Mouse (Mus musculus) midbrain, embryonic 14.5 days (tissue): ENCODE data around the gene Col28a1. TPM values are rescaled to one million over a fixed set of nuclear protein-coding genes. Genes with fewer than 3 reads are reported as not detected.
A peak's percentile ranks its signal among the peaks of the same experiment; 100 is the strongest.
"Not testable (repeated sequence)": the region's sequence is repeated elsewhere in the genome, so short reads cannot be mapped to it uniquely, and the experiment has no call there.

ENCODE experiments used
- ATAC-seq: fragments of 200-750 bp; cut with Nextera tagmentation; 2 replicates; pipeline ENCODE4 v1.8.0; 2017; ENCODE audit warnings: moderate number of reproducible peaks, moderate library complexity; ENCODE audit not compliant: low FRiP score, low TSS enrichment
- DNase-seq: peaks from one replicate; pipeline ENCODE4 v3.0.0-alpha.2; 2015
- H3K27ac ChIP-seq: fragments of 300-500 bp; sonication (generic); replicated peaks from 2 replicates; pipeline ENCODE4 v1.5.1; 2014; ENCODE audit warnings: mild to moderate bottlenecking, low read depth, low read length, moderate library complexity
- H3K27me3 ChIP-seq: fragments of 300-500 bp; sonication (generic); 2 replicates; pipeline ENCODE4 v1.6.1; 2014; ENCODE audit warnings: low read length, control low read depth, mixed read lengths; ENCODE audit not compliant: control insufficient read depth, insufficient read depth
- H3K36me3 ChIP-seq: fragments of 300-500 bp; sonication (generic); 2 replicates; pipeline ENCODE4 v1.6.1; 2014; ENCODE audit warnings: low read length, control low read depth; ENCODE audit not compliant: control insufficient read depth, insufficient read depth
- H3K4me1 ChIP-seq: fragments of 300-500 bp; sonication (generic); 2 replicates; pipeline ENCODE4 v1.6.1; 2014; ENCODE audit warnings: mild to moderate bottlenecking, antibody characterized with exemption, low read length, control low read depth; ENCODE audit not compliant: control insufficient read depth, insufficient read depth
- H3K4me2 ChIP-seq: fragments of 300-500 bp; sonication (generic); 2 replicates; pipeline ENCODE4 v1.6.1; 2014; ENCODE audit warnings: mild to moderate bottlenecking, low read length, moderate library complexity
- H3K4me3 ChIP-seq: fragments of 300-500 bp; sonication (generic); replicated peaks from 2 replicates; pipeline ENCODE4 v1.5.1; 2014; ENCODE audit warnings: low read depth, low read length
- H3K9ac ChIP-seq: fragments of 300-500 bp; sonication (generic); replicated peaks from 2 replicates; pipeline ENCODE4 v1.6.1; 2014; ENCODE audit warnings: mild to moderate bottlenecking, low read length, moderate library complexity
- H3K9me3 ChIP-seq: fragments of 300-500 bp; sonication (generic); 2 replicates; pipeline ENCODE4 v1.6.1; 2016; ENCODE audit warnings: low read length, control low read depth, mixed read lengths; ENCODE audit not compliant: control insufficient read depth
- whole genome bisulfite sequencing: fragments of 180-500 bp; shearing (Covaris S2); extraction: QIAGEN DNeasy Blood & Tissue Kit; methylation state at CpG from one replicate; pipeline ENCODE4 v1.1.7; 2014; 5-methylcytosine and 5-hydroxymethylcytosine counted together
- polyA plus RNA-seq: library from polyadenylated mRNA; unstranded; fragments of >200 nt; fragmentation: Nextera tagmentation; extraction: Ambion mirVana; gene quantifications from 2 replicates; pipeline ENCODE4 v1.2.1, GENCODE M21; 2014

The Col28a1 gene
- polyA plus RNA-seq, 1 experiment from 2014 or later = 0.49 TPM

DNA sequence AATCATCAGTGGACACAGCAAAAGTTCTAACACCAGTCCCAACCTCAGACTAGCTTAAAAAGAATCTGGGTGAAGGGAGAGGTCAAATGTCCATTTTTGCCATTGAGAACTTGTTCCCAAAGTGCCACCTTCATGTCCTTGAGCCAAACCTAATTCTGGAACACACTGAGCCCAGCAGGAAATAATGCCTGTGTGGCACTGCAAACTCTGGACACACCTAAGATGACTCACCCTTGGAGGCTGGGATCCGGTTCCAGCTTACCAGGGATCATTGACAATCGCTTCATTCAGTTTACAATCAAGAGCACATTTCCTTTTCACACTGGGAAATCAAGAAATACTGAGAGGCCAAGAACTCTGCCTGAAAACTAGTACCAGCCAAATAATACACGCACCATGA lies 168.9 kb downstream of the Col28a1 start:
- WGBS = 92% methylated on average over 3 of the region's 3 CpGs

GRCm38 (mm10) chr6:7994736-7995135 lies 197.7 kb downstream of the Col28a1 start:
- peak; percentile 62; the same call in 1 of the 2 replicates for ATAC-seq
- 52% methylated on average over 4 of the region's 4 CpGs for WGBS

More for the DNA sequence above, 168.9 kb downstream of the Col28a1 start:
- no peak overlapping the region for H3K27ac ChIP-seq
- no peak overlapping the region for H3K4me3 ChIP-seq
- H3K4me1 ChIP-seq = no peaks in the 10 kb centered on the region
- DNase-seq = no peak
- no peak overlapping the region for H3K9ac ChIP-seq
- H3K27me3 ChIP-seq = no peaks in the 10 kb centered on the region
- H3K36me3 ChIP-seq = no peaks in the 10 kb centered on the region
- no peak for ATAC-seq
- H3K4me2 ChIP-seq = no peak overlapping the region
- H3K9me3 ChIP-seq = no peaks in the 10 kb centered on the region

GRCm38 (mm10) chr6:7983646-7983979 lies 208.8 kb downstream of the Col28a1 start:
- peak; percentile 64 for DNase-seq
- no peaks in the 10 kb centered on the region for H3K36me3 ChIP-seq
- H3K27me3 ChIP-seq = no peaks in the 10 kb centered on the region
- no peaks in the 10 kb centered on the region for H3K4me1 ChIP-seq
- peak overlapping the region; percentile 18; the same call in 1 of the 2 replicates for H3K4me3 ChIP-seq
- no peak overlapping the region for H3K27ac ChIP-seq
- H3K9me3 ChIP-seq = no peaks in the 10 kb centered on the region
- ATAC-seq = peak; percentile 37; the same call in 1 of the 2 replicates
- no peak overlapping the region for H3K9ac ChIP-seq
- WGBS = 42% methylated on average over 7 of the region's 7 CpGs
- peak overlapping the region; percentile 33 for H3K4me2 ChIP-seq

More at GRCm38 (mm10) chr6:7994736-7995135, 197.7 kb downstream of the Col28a1 start:
- Histone ChIP-seq H3K4me3 (no peak overlapping the region), H3K4me1 (no peaks in the 10 kb centered on the region), H3K36me3 (no peaks in the 10 kb centered on the region), H3K27ac (no peak overlapping the region), H3K27me3 (no peaks in the 10 kb centered on the region), H3K9me3 (no peaks in the 10 kb centered on the region), H3K4me2 (no peak overlapping the region), H3K9ac (no peak overlapping the region)
- no peak for DNase-seq

DNA sequence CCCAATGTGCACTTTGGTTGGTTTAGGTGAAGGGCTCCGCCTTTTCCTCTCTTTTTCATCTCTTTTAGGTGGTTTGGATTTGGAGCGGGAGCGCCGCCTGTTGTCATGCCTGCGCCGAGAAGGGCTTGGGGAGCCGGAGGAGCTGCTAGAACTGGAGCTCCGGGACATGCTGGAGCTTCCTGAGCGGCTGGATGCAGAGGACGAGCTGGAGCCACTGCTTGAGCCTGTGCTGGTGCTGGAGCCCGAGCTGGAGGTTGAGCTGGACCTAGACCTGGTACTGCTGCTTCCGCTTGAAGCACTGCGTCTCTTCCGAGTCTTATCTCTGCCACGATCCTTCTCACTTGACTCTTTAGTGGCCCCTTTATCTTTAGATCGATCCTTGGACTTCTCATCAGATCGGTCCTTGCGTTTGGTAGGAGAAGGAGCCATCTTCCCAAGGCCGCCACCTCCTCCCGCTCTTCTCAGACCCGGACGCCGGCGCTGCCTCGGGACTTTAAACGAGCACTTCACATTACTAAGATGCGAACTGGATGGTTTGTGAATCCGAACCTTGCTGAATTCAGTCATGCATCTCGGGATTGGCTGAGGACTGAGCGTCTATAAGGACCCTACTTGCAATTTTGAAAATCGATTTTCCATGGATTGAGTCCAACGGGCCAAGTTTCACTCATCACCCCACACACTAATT lies 209.3 kb downstream of the Col28a1 start:
- not testable (repeated sequence) for H3K4me1 ChIP-seq, H3K9me3 ChIP-seq, H3K27me3 ChIP-seq, H3K36me3 ChIP-seq, H3K27ac ChIP-seq, H3K9ac ChIP-seq
- DNase-seq = peak; percentile 21
- 65% methylated on average over 32 of the region's 32 CpGs for WGBS
- ATAC-seq = peak; percentile 20; the same call in 1 of the 2 replicates
- peak overlapping the region; percentile 33 for H3K4me2 ChIP-seq
- H3K4me3 ChIP-seq = peak overlapping the region; percentile 18

DNA sequence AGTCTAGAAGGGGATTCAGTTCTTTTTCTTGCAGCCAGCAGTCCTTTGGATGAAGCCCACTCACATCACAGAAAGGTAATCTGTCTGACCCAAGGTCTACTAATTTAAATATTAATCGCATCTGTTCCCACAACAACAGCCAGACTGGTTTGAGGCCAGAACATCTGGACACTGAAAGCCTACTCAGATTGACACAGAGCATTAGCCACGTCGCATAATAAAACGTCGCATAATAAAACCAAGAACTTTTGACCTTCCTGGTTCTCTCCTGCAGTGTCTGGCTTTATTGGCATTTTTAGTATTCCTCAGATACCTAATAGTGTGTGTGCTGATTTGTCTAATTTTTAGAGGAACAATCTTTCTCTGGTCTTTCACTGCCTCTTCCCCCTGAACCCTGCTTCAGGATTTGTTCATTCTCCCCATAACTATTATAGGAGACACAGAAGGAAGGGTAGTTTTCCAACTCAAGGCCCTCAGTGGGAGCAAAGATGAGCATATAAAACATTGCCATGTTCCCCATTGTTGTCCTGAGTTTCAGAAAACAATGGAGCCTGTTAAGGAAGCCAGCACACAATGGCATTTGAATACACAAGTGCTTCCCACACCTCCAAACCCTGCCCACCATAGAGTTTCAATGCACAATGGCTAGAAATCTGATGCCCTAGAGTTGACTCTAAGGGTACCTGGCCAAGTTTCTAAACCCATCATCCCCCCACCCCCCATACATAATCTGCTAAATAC lies 221.2 kb downstream of the Col28a1 start:
- 32% methylated on average over 5 of the region's 5 CpGs for WGBS
- ATAC-seq = no peak
- Histone ChIP-seq H3K27me3 (no peaks in the 10 kb centered on the region), H3K9me3 (no peaks in the 10 kb centered on the region), H3K9ac (no peak overlapping the region), H3K27ac (no peak overlapping the region), H3K4me1 (0 out of 2 replicates have a peak, but pooled peaks cover 2% of the 10 kb centered on the region), H3K4me2 (no peak overlapping the region), H3K36me3 (no peaks in the 10 kb centered on the region), H3K4me3 (no peak overlapping the region)
- DNase-seq = no peak

DNA sequence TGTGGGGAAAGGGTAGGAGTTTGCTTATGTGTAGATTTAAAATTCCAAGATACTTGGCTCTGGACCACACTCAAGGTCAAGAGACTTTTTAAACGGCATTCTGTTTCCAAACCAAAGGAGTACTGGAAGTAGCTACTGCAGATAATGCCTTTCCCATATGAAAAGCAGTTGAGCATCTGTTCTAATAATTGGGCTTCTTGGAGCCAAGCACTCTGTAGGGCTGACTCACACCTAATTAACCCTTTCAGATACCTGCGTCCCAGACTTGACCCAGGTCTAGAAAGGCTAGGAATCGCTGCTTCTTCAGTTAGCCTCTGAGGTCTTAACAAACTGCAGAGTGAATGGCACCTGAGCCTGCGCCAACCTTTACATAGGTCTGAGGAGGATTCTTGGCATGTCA lies 223.0 kb downstream of the Col28a1 start:
- H3K4me2 ChIP-seq = no peak overlapping the region
- H3K9ac ChIP-seq = no peak overlapping the region
- no peaks in the 10 kb centered on the region for H3K36me3 ChIP-seq
- H3K9me3 ChIP-seq = no peaks in the 10 kb centered on the region
- H3K4me3 ChIP-seq = no peak overlapping the region
- ATAC-seq (no peak), DNase-seq (no peak)
- WGBS = 91% methylated on average over 4 of the region's 4 CpGs
- H3K27me3 ChIP-seq = no peaks in the 10 kb centered on the region
- no peak overlapping the region for H3K27ac ChIP-seq
- 0 out of 2 replicates have a peak, but pooled peaks cover 3% of the 10 kb centered on the region for H3K4me1 ChIP-seq

- Histone ChIP-seq H3K27me3 (no peaks in the 10 kb centered on the region), H3K4me1 (0 out of 2 replicates have a peak, but pooled peaks cover 3% of the 10 kb centered on the region), H3K9ac (no peak overlapping the region), H3K4me2 (no peak overlapping the region), H3K9me3 (no peaks in the 10 kb centered on the region), H3K4me3 (no peak overlapping the region), H3K36me3 (no peaks in the 10 kb centered on the region), H3K27ac (no peak overlapping the region)
- ATAC-seq = peak; percentile 43; the same call in 1 of the 2 replicates
- 55% methylated on average over 11 of the region's 11 CpGs for WGBS
- DNase-seq = peak; percentile 62
These were observed 226.4 kb downstream of the Col28a1 start for GRCm38 (mm10) chr6:7965833-7966522.

DNA sequence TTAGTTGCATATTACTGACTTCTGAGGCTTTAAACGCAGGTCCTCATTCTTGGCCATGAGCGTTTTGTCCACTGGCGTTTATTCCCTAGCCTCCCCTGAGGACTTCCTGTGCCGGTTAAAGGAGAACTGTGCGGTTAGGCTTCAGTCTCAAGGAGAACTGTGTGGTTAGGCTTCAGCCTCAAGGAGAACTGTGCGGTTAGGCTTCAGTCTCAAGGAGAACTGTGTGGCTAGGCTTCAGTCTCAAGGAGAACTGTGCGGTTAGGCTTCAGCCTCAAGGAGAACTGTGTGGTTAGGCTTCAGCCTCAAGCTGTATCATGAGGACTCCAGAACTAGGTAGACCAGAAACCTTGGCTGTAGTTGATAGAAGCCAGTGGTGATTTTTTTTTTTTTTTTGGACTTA lies 229.7 kb downstream of the Col28a1 start:
- no peaks in the 10 kb centered on the region for H3K9me3 ChIP-seq
- 0 out of 2 replicates have a peak, but pooled peaks cover 3% of the 10 kb centered on the region for H3K4me1 ChIP-seq
- DNase-seq = no peak
- no peaks in the 10 kb centered on the region for H3K36me3 ChIP-seq
- no peak overlapping the region for H3K4me3 ChIP-seq
- no peak overlapping the region for H3K27ac ChIP-seq
- no peak for ATAC-seq
- H3K9ac ChIP-seq = no peak overlapping the region
- WGBS = 95% methylated on average over 7 of the region's 7 CpGs
- no peak overlapping the region for H3K4me2 ChIP-seq
- no peaks in the 10 kb centered on the region for H3K27me3 ChIP-seq
